9 mouse cellular contexts compared by ENCODE assay signal in genomic region chr2:163340263-163340662, GRCm38 (mm10). TPM values are rescaled to one million over a fixed set of nuclear protein-coding genes. Genes with fewer than 3 reads are reported as not detected.
DNase-seq lines count a peak whose midpoint lies in the region; ATAC-seq and TF ChIP-seq lines count a peak whose summit lies in the region.
"Had no signal": no experiment of that assay in that cellular context is flagged by ENCODE, and none has a peak within 500 bp of the region (broad histone marks: within the 10 kb centered on the region; RNA-seq: fewer than 3 reads in every experiment).

No protein-coding gene starts in this region.

- H3K4me3 ChIP-seq in liver, embryonic 14.5 days (ENCODE audit: insufficient read depth in 1 of 2, low read depth in 2 of 2, low read length in 2 of 2), result no peak overlapping the region

- H3K9me3 ChIP-seq in liver, embryonic 14.5 days (ENCODE audit: control insufficient read depth, low read length), result no peaks in the 10 kb centered on the region

- no peak overlapping the region for H3K4me2 ChIP-seq in liver, embryonic 14.5 days (ENCODE audit: low read depth)

- peaks cover 28% of the 10 kb centered on the region for H3K27me3 ChIP-seq in liver, embryonic 14.5 days (ENCODE audit: control insufficient read depth, insufficient read depth, low read length)

- ATAC-seq in liver, embryonic 14.5 days (ENCODE audit: insufficient read depth), result peak; percentile 49; the same call in 1 of the 2 replicates

- no peaks in the 10 kb centered on the region for H3K4me1 ChIP-seq in liver, embryonic 14.5 days (replicated peaks; ENCODE audit: control insufficient read depth in 2 of 2, insufficient read depth in 2 of 2, low read length in 1 of 2)

- no peak overlapping the region for H3K9ac ChIP-seq in liver, embryonic 14.5 days (replicated peaks)

- no peaks in the 10 kb centered on the region for H3K36me3 ChIP-seq in liver, embryonic 14.5 days (replicated peaks; ENCODE audit: control insufficient read depth, insufficient read depth, low read depth)
- H3K36me3 ChIP-seq: limb, embryonic 12.5 days had no signal

- peak; percentile 40 for DNase-seq in CD4-positive helper T cell, adult 2 months (ENCODE audit: low read depth, low spot score)
- peak; percentile 84 for DNase-seq in ZHBTc4 (ENCODE audit: low read depth, low spot score)
- peak; percentile 92 for DNase-seq in embryo, embryonic 10 days (ENCODE audit: low spot score)
- peak; percentile 47 to 65 for DNase-seq in heart, adult 9 months (ENCODE audit: low spot score in 2 of 2)
- peak; percentile 85 for DNase-seq in kidney, postnatal 10 days
- DNase-seq in liver, embryonic 14.5 days (ENCODE audit: low read depth in 3 of 3, low spot score in 3 of 3), result peak in 2 of 3 experiments; percentile 37 to 52
- DNase-seq in retina, embryonic 14.5 days (ENCODE audit: low spot score), result peak; percentile 83
- DNase-seq in natural killer cell, adult 2 months (ENCODE audit: low spot score in 2 of 2), result no peak

- peak; percentile 93 for TF ChIP-seq CTCF in liver, embryonic 14.5 days (IDR thresholded peaks at IDR 0.05; ENCODE audit: low read depth)

- TF ChIP-seq EP300 in liver, embryonic 14.5 days (IDR thresholded peaks at IDR 0.05; ENCODE audit: low read depth), result no peak

- WGBS in liver, embryonic 14.5 days (ENCODE audit: insufficient replicate concordance), result 24% methylated on average over 9 of the region's 9 CpGs

- no peak overlapping the region for H3K27ac ChIP-seq in liver, embryonic 14.5 days
- H3K27ac ChIP-seq: limb, embryonic 12.5 days had no signal

RNA-seq across cellular contexts. Expression of gene Jph2, which starts 57.5 kb away (rescaled TPM):
- 0.07 and 0.10 TPM in 2 replicates for polyA plus RNA-seq in liver, embryonic 14.5 days (2012; rRNA removed)
- 0.03 TPM in 1 of 2 replicates, not detected in the other for polyA plus RNA-seq in liver, embryonic 14.5 days (2014; fragmentation: Nextera tagmentation; extraction: Ambion mirVana)

Comparison
In these comparisons a context has a peak if more than half of its experiments do, and no peak if none do; other contexts are left out.
1. DNase-seq: peak in CD4-positive helper T cell, adult 2 months (single experiment), ZHBTc4 (single experiment), embryo, embryonic 10 days (single experiment), heart, adult 9 months (2 of 2), kidney, postnatal 10 days (single experiment), liver, embryonic 14.5 days (2 of 3) and retina, embryonic 14.5 days (single experiment); none in natural killer cell, adult 2 months (0 of 2).